Mouse (Mus musculus): ENCODE results near the gene Hrh2. TPM values are rescaled to one million over a fixed set of nuclear protein-coding genes. Genes with fewer than 3 reads are reported as not detected.

The Hrh2 gene
- polyA plus RNA-seq, 1 experiment from 2014 or later: 0.29 TPM

DNA sequence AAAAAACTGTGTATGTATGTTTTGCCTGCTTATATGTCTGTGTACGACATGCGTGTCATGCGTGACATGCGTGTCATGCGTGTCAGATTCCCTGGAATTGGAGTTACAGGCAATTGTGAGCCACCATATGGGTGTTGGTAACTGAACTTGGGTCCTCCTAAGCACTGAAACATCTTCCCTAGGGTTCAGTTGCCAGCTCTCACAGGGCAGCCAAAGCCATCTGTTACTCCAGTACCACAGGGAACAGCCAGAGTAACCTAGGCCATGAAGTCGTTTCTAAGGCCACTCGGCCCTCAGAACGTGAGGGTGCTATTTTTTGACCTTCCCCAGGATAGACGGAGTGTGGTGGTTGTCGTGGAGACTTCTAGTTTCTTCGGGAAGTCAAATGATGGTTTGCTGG lies 32.2 kb upstream of the Hrh2 start:
- Histone ChIP-seq H3K4me2 (replicated peaks; ENCODE audit: low read depth, low read length) (no peak overlapping the region), H3K4me1 (ENCODE audit: control insufficient read depth, insufficient read depth, low read length) (no peaks in the 10 kb centered on the region), H3K4me3 (ENCODE audit: low read depth, low read length) (no peak overlapping the region), H3K36me3 (ENCODE audit: control insufficient read depth, insufficient read depth, low read length) (no peaks in the 10 kb centered on the region), H3K9ac (replicated peaks; ENCODE audit: low read depth, low read length) (no peak overlapping the region), H3K9me3 (ENCODE audit: control insufficient read depth, low read depth, low read length) (no peaks in the 10 kb centered on the region), H3K27ac (ENCODE audit: low read length) (no peak overlapping the region), H3K27me3 (ENCODE audit: control insufficient read depth, insufficient read depth, low read length) (no peaks in the 10 kb centered on the region)
- no peak for ATAC-seq (ENCODE audit: insufficient number of reproducible peaks, insufficient read depth, low FRiP score, low read depth)
- WGBS: 72% methylated on average over 11 of the region's 11 CpGs

DNA sequence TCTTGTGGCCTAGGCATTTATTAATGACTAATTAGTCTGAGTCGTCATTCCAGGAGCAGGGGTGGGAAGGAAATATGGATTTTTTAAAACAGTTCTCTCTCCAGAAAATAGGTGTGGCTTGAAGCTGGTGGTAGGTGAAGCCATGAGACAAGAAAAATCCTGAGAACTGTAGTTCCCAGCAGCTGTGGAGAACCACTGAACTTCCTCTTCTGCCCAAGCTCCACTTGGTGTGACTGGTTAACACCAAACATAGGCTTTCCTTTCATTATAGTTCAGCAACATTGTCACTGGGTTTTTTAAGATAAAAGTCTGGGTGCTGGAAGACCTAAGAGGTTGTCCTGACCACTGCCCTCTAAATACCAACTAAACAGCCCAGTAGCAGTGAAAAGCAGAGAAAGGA lies 31.4 kb upstream of the Hrh2 start:
- no peaks in the 10 kb centered on the region for H3K9me3 ChIP-seq (ENCODE audit: control insufficient read depth, low read depth, low read length)
- no peak for ATAC-seq (ENCODE audit: insufficient number of reproducible peaks, insufficient read depth, low FRiP score, low read depth)
- no peak overlapping the region for H3K27ac ChIP-seq (ENCODE audit: low read length)
- H3K9ac ChIP-seq (replicated peaks; ENCODE audit: low read depth, low read length): no peak overlapping the region
- no peaks in the 10 kb centered on the region for H3K27me3 ChIP-seq (ENCODE audit: control insufficient read depth, insufficient read depth, low read length)
- no peaks in the 10 kb centered on the region for H3K4me1 ChIP-seq (ENCODE audit: control insufficient read depth, insufficient read depth, low read length)
- H3K4me2 ChIP-seq (replicated peaks; ENCODE audit: low read depth, low read length): no peak overlapping the region
- WGBS: 22% methylated on average over 1 of the region's 1 CpGs
- no peaks in the 10 kb centered on the region for H3K36me3 ChIP-seq (ENCODE audit: control insufficient read depth, insufficient read depth, low read length)
- H3K4me3 ChIP-seq (ENCODE audit: low read depth, low read length): no peak overlapping the region

DNA sequence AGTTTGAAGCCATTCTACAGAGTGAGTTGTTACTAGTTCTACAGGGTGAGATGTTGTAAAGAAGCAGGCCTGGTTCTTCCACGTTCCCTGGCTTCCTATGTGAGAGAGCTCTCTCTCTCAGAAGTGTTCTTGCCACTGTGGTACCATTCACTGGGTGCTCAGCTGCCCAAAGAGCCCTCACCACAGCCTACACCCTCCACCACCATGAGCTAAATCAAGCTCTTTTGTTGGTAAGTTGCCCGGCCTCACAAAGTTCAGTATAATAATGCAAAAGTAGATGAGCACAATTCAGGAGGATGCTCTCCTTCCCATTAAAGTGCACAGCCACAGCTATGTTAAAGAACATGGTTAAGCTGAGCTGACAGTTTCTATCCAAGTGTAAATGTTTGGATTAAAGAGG lies 30.4 kb upstream of the Hrh2 start:
- no peak overlapping the region for H3K9ac ChIP-seq (replicated peaks; ENCODE audit: low read depth, low read length)
- no peak overlapping the region for H3K27ac ChIP-seq (ENCODE audit: low read length)
- 67% methylated on average over 2 of the region's 2 CpGs for WGBS
- H3K4me2 ChIP-seq (replicated peaks; ENCODE audit: low read depth, low read length): no peak overlapping the region
- H3K4me1 ChIP-seq (ENCODE audit: control insufficient read depth, insufficient read depth, low read length): no peaks in the 10 kb centered on the region
- no peak overlapping the region for H3K4me3 ChIP-seq (ENCODE audit: low read depth, low read length)
- no peaks in the 10 kb centered on the region for H3K27me3 ChIP-seq (ENCODE audit: control insufficient read depth, insufficient read depth, low read length)
- no peaks in the 10 kb centered on the region for H3K36me3 ChIP-seq (ENCODE audit: control insufficient read depth, insufficient read depth, low read length)
- H3K9me3 ChIP-seq (ENCODE audit: control insufficient read depth, low read depth, low read length): no peaks in the 10 kb centered on the region
- ATAC-seq (ENCODE audit: insufficient number of reproducible peaks, insufficient read depth, low FRiP score, low read depth): no peak

DNA sequence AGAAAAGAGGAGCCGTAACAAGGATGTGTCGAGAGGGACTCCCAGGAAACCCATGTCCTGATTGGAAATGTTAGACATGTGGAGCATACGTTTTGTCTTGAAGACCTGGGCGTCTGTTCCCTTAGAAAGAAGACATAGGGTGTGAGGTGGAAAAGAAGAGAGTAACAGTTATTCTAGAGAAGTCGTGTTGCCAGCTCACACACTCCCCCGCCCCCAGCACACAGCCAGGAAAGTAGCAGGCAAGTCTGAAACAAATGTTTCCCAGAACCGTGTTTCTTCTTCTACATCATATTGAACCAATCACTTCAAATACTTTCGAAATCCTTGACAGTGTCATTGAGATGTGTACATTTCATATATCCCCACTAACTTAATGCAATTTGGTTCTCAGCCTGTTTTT lies 28.6 kb upstream of the Hrh2 start:
- ATAC-seq (ENCODE audit: insufficient number of reproducible peaks, insufficient read depth, low FRiP score, low read depth): no peak
- no peaks in the 10 kb centered on the region for H3K27me3 ChIP-seq (ENCODE audit: control insufficient read depth, insufficient read depth, low read length)
- H3K9ac ChIP-seq (replicated peaks; ENCODE audit: low read depth, low read length): no peak overlapping the region
- H3K4me3 ChIP-seq (ENCODE audit: low read depth, low read length): no peak overlapping the region
- no peak overlapping the region for H3K4me2 ChIP-seq (replicated peaks; ENCODE audit: low read depth, low read length)
- no peaks in the 10 kb centered on the region for H3K4me1 ChIP-seq (ENCODE audit: control insufficient read depth, insufficient read depth, low read length)
- no peaks in the 10 kb centered on the region for H3K9me3 ChIP-seq (ENCODE audit: control insufficient read depth, low read depth, low read length)
- H3K36me3 ChIP-seq (ENCODE audit: control insufficient read depth, insufficient read depth, low read length): no peaks in the 10 kb centered on the region
- H3K27ac ChIP-seq (ENCODE audit: low read length): no peak overlapping the region
- 75% methylated on average over 8 of the region's 8 CpGs for WGBS

DNA sequence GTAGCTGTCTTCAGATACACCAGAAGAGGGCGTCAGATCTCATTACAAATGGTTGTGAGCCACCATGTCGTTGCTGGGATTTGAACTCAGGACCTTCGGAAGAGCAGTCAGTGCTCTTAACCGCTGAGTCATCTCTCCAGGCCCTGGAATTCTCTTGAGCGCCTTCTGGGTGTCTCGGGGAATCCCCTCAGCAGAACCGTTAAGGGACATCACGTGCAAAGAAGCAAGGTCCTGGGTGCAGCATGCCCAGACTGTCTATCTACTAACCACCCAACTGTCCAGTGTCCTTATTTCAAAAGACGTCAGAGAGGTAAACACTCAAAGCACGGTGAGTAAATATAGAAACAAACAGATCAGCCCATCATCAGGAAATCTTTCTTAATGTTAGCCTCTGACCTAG lies 27.5 kb upstream of the Hrh2 start:
- no peak overlapping the region for H3K4me3 ChIP-seq (ENCODE audit: low read depth, low read length)
- no peak overlapping the region for H3K27ac ChIP-seq (ENCODE audit: low read length)
- H3K9ac ChIP-seq (replicated peaks; ENCODE audit: low read depth, low read length): no peak overlapping the region
- no peaks in the 10 kb centered on the region for H3K36me3 ChIP-seq (ENCODE audit: control insufficient read depth, insufficient read depth, low read length)
- no peaks in the 10 kb centered on the region for H3K9me3 ChIP-seq (ENCODE audit: control insufficient read depth, low read depth, low read length)
- H3K4me1 ChIP-seq (ENCODE audit: control insufficient read depth, insufficient read depth, low read length): no peaks in the 10 kb centered on the region
- H3K27me3 ChIP-seq (ENCODE audit: control insufficient read depth, insufficient read depth, low read length): no peaks in the 10 kb centered on the region
- ATAC-seq (ENCODE audit: insufficient number of reproducible peaks, insufficient read depth, low FRiP score, low read depth): no peak
- no peak overlapping the region for H3K4me2 ChIP-seq (replicated peaks; ENCODE audit: low read depth, low read length)
- WGBS: 78% methylated on average over 10 of the region's 10 CpGs

DNA sequence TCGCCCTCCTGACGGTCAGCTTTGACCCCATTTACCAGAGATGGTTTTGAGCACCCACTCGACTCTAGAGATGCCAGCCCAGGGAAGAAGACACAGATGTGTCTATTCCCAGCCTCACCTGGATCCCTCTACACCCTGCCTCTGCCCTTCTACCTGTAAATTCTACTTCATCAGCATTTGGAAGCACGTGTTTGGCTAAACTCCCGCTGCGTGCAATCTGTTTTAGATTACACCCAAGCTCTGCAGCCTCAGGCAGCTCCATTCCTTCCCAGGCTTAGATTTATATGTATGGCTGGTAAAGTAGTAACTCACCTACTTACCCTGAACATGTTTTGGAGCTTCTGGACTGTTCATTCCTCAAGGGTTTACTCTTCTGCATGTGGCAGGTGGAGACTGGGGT lies 26.9 kb upstream of the Hrh2 start:
- Histone ChIP-seq H3K4me1 (ENCODE audit: control insufficient read depth, insufficient read depth, low read length) (no peaks in the 10 kb centered on the region), H3K27ac (ENCODE audit: low read length) (no peak overlapping the region), H3K4me2 (replicated peaks; ENCODE audit: low read depth, low read length) (no peak overlapping the region), H3K9me3 (ENCODE audit: control insufficient read depth, low read depth, low read length) (no peaks in the 10 kb centered on the region), H3K36me3 (ENCODE audit: control insufficient read depth, insufficient read depth, low read length) (no peaks in the 10 kb centered on the region), H3K4me3 (ENCODE audit: low read depth, low read length) (no peak overlapping the region), H3K9ac (replicated peaks; ENCODE audit: low read depth, low read length) (no peak overlapping the region), H3K27me3 (ENCODE audit: control insufficient read depth, insufficient read depth, low read length) (no peaks in the 10 kb centered on the region)
- no peak for ATAC-seq (ENCODE audit: insufficient number of reproducible peaks, insufficient read depth, low FRiP score, low read depth)
- 73% methylated on average over 6 of the region's 6 CpGs for WGBS

DNA sequence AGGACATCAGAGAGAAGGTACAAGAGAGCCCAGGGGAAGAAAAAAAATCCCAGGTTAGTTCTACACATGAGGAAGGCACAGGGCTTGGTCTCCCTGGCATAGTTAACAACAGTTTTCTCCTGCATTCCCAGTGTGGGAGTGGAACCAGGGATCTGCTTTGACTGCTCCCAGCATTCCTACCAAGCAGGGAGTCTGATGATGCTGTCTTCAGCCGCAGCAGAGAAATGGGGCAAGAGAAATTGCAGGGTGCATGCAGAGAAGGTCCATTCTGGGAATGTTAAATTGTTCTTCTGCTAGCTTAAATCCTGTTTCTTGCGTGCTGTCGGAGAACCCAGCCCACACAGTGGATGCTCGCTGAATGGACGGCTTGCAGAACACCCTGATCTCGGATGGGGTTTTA lies 26.2 kb upstream of the Hrh2 start:
- H3K9ac ChIP-seq (replicated peaks; ENCODE audit: low read depth, low read length): no peak overlapping the region
- no peak overlapping the region for H3K27ac ChIP-seq (ENCODE audit: low read length)
- WGBS: 82% methylated on average over 6 of the region's 6 CpGs
- H3K4me2 ChIP-seq (replicated peaks; ENCODE audit: low read depth, low read length): no peak overlapping the region
- no peak overlapping the region for H3K4me3 ChIP-seq (ENCODE audit: low read depth, low read length)
- no peaks in the 10 kb centered on the region for H3K9me3 ChIP-seq (ENCODE audit: control insufficient read depth, low read depth, low read length)
- H3K36me3 ChIP-seq (ENCODE audit: control insufficient read depth, insufficient read depth, low read length): no peaks in the 10 kb centered on the region
- H3K27me3 ChIP-seq (ENCODE audit: control insufficient read depth, insufficient read depth, low read length): no peaks in the 10 kb centered on the region
- ATAC-seq (ENCODE audit: insufficient number of reproducible peaks, insufficient read depth, low FRiP score, low read depth): no peak
- no peaks in the 10 kb centered on the region for H3K4me1 ChIP-seq (ENCODE audit: control insufficient read depth, insufficient read depth, low read length)

DNA sequence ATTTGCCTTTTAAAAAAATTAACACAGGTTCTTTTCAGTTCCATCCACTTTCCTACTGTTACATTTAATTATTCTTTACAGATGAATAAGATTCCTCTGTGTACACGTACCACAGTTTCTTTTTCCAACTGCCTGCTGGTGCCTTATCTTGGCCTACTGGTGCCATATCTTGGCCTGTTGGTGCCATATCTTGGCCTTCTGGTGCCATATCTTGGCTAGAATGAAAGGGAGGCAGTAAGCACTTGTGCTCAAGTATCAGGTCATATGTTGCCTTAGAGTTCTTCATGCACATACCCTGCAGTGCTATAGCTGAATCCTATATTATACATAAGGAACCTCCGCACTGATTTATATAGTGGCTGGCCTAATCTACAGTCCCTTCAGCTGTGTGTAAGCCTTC lies 24.9 kb upstream of the Hrh2 start:
- H3K4me2 ChIP-seq (replicated peaks; ENCODE audit: low read depth, low read length): no peak overlapping the region
- no peak overlapping the region for H3K27ac ChIP-seq (ENCODE audit: low read length)
- WGBS: 91% methylated on average over 2 of the region's 2 CpGs
- H3K4me1 ChIP-seq (ENCODE audit: control insufficient read depth, insufficient read depth, low read length): no peaks in the 10 kb centered on the region
- H3K27me3 ChIP-seq (ENCODE audit: control insufficient read depth, insufficient read depth, low read length): no peaks in the 10 kb centered on the region
- no peak for ATAC-seq (ENCODE audit: insufficient number of reproducible peaks, insufficient read depth, low FRiP score, low read depth)
- no peaks in the 10 kb centered on the region for H3K36me3 ChIP-seq (ENCODE audit: control insufficient read depth, insufficient read depth, low read length)
- no peak overlapping the region for H3K4me3 ChIP-seq (ENCODE audit: low read depth, low read length)
- H3K9me3 ChIP-seq (ENCODE audit: control insufficient read depth, low read depth, low read length): no peaks in the 10 kb centered on the region
- no peak overlapping the region for H3K9ac ChIP-seq (replicated peaks; ENCODE audit: low read depth, low read length)

DNA sequence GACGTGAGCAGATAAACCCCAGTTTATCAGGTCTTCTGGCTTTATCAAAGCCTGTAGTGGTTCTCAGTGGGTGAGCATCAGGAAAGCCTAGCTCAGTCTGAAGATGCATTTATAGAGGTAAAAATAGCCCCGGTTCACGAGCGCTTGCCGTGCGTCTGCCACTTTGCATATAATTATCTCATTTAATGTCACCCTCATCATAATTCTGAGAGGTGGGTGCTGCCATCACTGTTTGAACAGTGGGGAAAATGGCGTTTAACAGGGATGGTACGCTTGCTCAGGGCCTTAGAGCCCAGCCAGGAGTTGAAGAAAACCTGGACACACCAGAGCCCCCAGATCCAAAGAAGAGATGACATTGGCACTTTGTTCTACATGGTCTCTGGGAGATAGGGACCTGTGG lies 23.3 kb upstream of the Hrh2 start:
- H3K4me1 ChIP-seq (ENCODE audit: control insufficient read depth, insufficient read depth, low read length): no peaks in the 10 kb centered on the region
- no peaks in the 10 kb centered on the region for H3K9me3 ChIP-seq (ENCODE audit: control insufficient read depth, low read depth, low read length)
- no peaks in the 10 kb centered on the region for H3K27me3 ChIP-seq (ENCODE audit: control insufficient read depth, insufficient read depth, low read length)
- WGBS: 86% methylated on average over 8 of the region's 8 CpGs
- no peak overlapping the region for H3K4me3 ChIP-seq (ENCODE audit: low read depth, low read length)
- no peak overlapping the region for H3K9ac ChIP-seq (replicated peaks; ENCODE audit: low read depth, low read length)
- no peak overlapping the region for H3K27ac ChIP-seq (ENCODE audit: low read length)
- ATAC-seq (ENCODE audit: insufficient number of reproducible peaks, insufficient read depth, low FRiP score, low read depth): no peak
- no peak overlapping the region for H3K4me2 ChIP-seq (replicated peaks; ENCODE audit: low read depth, low read length)
- no peaks in the 10 kb centered on the region for H3K36me3 ChIP-seq (ENCODE audit: control insufficient read depth, insufficient read depth, low read length)

All from stomach, embryonic 14.5 days (tissue).